Mouse (Mus musculus) embryonic facial prominence, embryonic 12.5 days (tissue): ENCODE data around the gene Urod. TPM values are rescaled to one million over a fixed set of nuclear protein-coding genes. Genes with fewer than 3 reads are reported as not detected.

Source experiments
- ATAC-seq: fragments of 200-750 bp; cut with Nextera tagmentation; 2 replicates; pipeline ENCODE4 v1.8.0; 2017; ENCODE audit not compliant: insufficient number of reproducible peaks, insufficient read depth, low FRiP score, low TSS enrichment
- H3K27ac ChIP-seq: fragments of 300-500 bp; sonication (generic); 2 replicates; pipeline ENCODE4 v1.5.1; 2016; ENCODE audit warnings: mild to moderate bottlenecking
- H3K27me3 ChIP-seq: fragments of 300-500 bp; sonication (generic); 2 replicates; pipeline ENCODE4 v1.6.1; 2016; ENCODE audit warnings: mild to moderate bottlenecking, moderate library complexity
- H3K36me3 ChIP-seq: fragments of 300-500 bp; sonication (generic); 2 replicates; pipeline ENCODE4 v1.6.1; 2016; ENCODE audit warnings: mild to moderate bottlenecking
- H3K4me1 ChIP-seq: fragments of 300-500 bp; sonication (generic); 2 replicates; pipeline ENCODE4 v1.6.1; 2016
- H3K4me2 ChIP-seq: fragments of 300-500 bp; sonication (generic); replicated peaks from 2 replicates; pipeline ENCODE4 v1.6.1; 2016; ENCODE audit warnings: mild to moderate bottlenecking, moderate library complexity
- H3K4me3 ChIP-seq: fragments of 300-500 bp; sonication (generic); 2 replicates; pipeline ENCODE4 v1.5.1; 2016; ENCODE audit warnings: mild to moderate bottlenecking
- H3K9ac ChIP-seq: fragments of 300-500 bp; sonication (generic); 2 replicates; pipeline ENCODE4 v1.6.1; 2016; ENCODE audit warnings: mild to moderate bottlenecking, moderate library complexity
- H3K9me3 ChIP-seq: fragments of 300-500 bp; sonication (generic); 2 replicates; pipeline ENCODE4 v1.6.1; 2016; ENCODE audit warnings: mild to moderate bottlenecking, moderate library complexity
- WGBS: fragments of 180-500 bp; shearing (Covaris S2); methylation state at CpG from one replicate; pipeline ENCODE4 v1.1.7; 2016; 5-methylcytosine and 5-hydroxymethylcytosine counted together
- polyA plus RNA-seq: library from polyadenylated mRNA; unstranded; fragments of >200 nt; fragmentation: Nextera tagmentation; extraction: Ambion mirVana; gene quantifications from 2 replicates; pipeline ENCODE4 v1.2.1, GENCODE M21; 2016

The Urod gene
- 107 and 110 TPM in 2 replicates for polyA plus RNA-seq

GRCm38 (mm10) chr4:116993672-116994621, at the start of gene Urod:
Gene Urod (minus strand): TSS chr4:116994413.
- Histone ChIP-seq H3K27ac (peak within 1 kb of the TSS; percentile 75), H3K27me3 (no peaks in the 10 kb centered on the region), H3K4me2 (peak within 1 kb of the TSS; percentile 99), H3K36me3 (no peaks in the 10 kb centered on the region; the same call in 1 of the 2 replicates), H3K9ac (peak within 1 kb of the TSS; percentile 83), H3K9me3 (no peaks in the 10 kb centered on the region), H3K4me1 (peaks cover 19% of the 10 kb centered on the region), H3K4me3 (peak within 1 kb of the TSS; percentile 97)
- WGBS, result 2% methylated on average over 38 of the region's 38 CpGs
- ATAC-seq, result peak; percentile 81

GRCm38 (mm10) chr4:117041283-117041721, 47.1 kb upstream of the Urod start:
- Histone ChIP-seq H3K9me3 (no peaks in the 10 kb centered on the region), H3K4me2 (no peak overlapping the region), H3K4me3 (no peak overlapping the region), H3K36me3 (0 out of 2 replicates have a peak, but pooled peaks cover 3% of the 10 kb centered on the region), H3K27ac (0 out of 2 replicates have a peak overlapping the region, but pooled peaks have one; percentile 63), H3K4me1 (peaks cover 21% of the 10 kb centered on the region), H3K9ac (no peak overlapping the region), H3K27me3 (no peaks in the 10 kb centered on the region)
- WGBS, result 58% methylated on average over 4 of the region's 4 CpGs
- no peak for ATAC-seq

- H3K27ac ChIP-seq, result peak overlapping the region; percentile 63; the same call in 1 of the 2 replicates
- 0 out of 2 replicates have a peak, but pooled peaks cover 3% of the 10 kb centered on the region for H3K36me3 ChIP-seq
- H3K4me2 ChIP-seq, result no peak overlapping the region
- H3K27me3 ChIP-seq, result no peaks in the 10 kb centered on the region
- WGBS, result 69% methylated on average over 1 of the region's 1 CpGs
- no peak overlapping the region for H3K9ac ChIP-seq
- no peak overlapping the region for H3K4me3 ChIP-seq
- H3K9me3 ChIP-seq, result no peaks in the 10 kb centered on the region
- peaks cover 21% of the 10 kb centered on the region for H3K4me1 ChIP-seq
- ATAC-seq, result no peak
These were observed 46.6 kb upstream of the Urod start for GRCm38 (mm10) chr4:117040791-117041190.

- no peak for ATAC-seq
These were observed 45.9 kb upstream of the Urod start for GRCm38 (mm10) chr4:117039925-117040687.

GRCm38 (mm10) chr4:117031105-117031504, 36.9 kb upstream of the Urod start:
- H3K4me1 ChIP-seq, result no peaks in the 10 kb centered on the region
- H3K9me3 ChIP-seq, result no peaks in the 10 kb centered on the region
- peaks cover 26% of the 10 kb centered on the region for H3K36me3 ChIP-seq
- no peak overlapping the region for H3K9ac ChIP-seq
- no peak overlapping the region for H3K4me3 ChIP-seq
- no peaks in the 10 kb centered on the region for H3K27me3 ChIP-seq
- H3K4me2 ChIP-seq, result no peak overlapping the region
- ATAC-seq, result no peak
- 87% methylated on average over 1 of the region's 1 CpGs for WGBS
- no peak overlapping the region for H3K27ac ChIP-seq

More at GRCm38 (mm10) chr4:117039925-117040687, 45.9 kb upstream of the Urod start:
- H3K4me2 ChIP-seq, result no peak overlapping the region
- H3K9me3 ChIP-seq, result no peaks in the 10 kb centered on the region
- H3K27me3 ChIP-seq, result no peaks in the 10 kb centered on the region
- no peak overlapping the region for H3K9ac ChIP-seq
- no peak overlapping the region for H3K4me3 ChIP-seq
- WGBS, result 33% methylated on average over 9 of the region's 9 CpGs
- peaks cover 9% of the 10 kb centered on the region; the same call in 1 of the 2 replicates for H3K36me3 ChIP-seq
- H3K27ac ChIP-seq, result peak overlapping the region; percentile 63
- peaks cover 21% of the 10 kb centered on the region for H3K4me1 ChIP-seq

GRCm38 (mm10) chr4:117023469-117023868, 29.3 kb upstream of the Urod start:
- WGBS, result 97% methylated on average over 4 of the region's 4 CpGs
- Histone ChIP-seq H3K9me3 (no peaks in the 10 kb centered on the region), H3K9ac (no peak overlapping the region), H3K27me3 (no peaks in the 10 kb centered on the region), H3K4me1 (peaks cover 8% of the 10 kb centered on the region), H3K27ac (no peak overlapping the region), H3K36me3 (peaks cover 28% of the 10 kb centered on the region), H3K4me2 (no peak overlapping the region), H3K4me3 (no peak overlapping the region)
- ATAC-seq, result no peak

- peak; percentile 93 for ATAC-seq
- under 1% methylated on average over 61 of the region's 61 CpGs for WGBS
- Histone ChIP-seq H3K4me1 (peaks cover 8% of the 10 kb centered on the region), H3K36me3 (peaks cover 19% of the 10 kb centered on the region), H3K9me3 (no peaks in the 10 kb centered on the region), H3K27ac (peak within 1 kb of the TSS; percentile 48; the same call in 1 of the 2 replicates), H3K4me2 (peak within 1 kb of the TSS; percentile 57), H3K9ac (peak within 1 kb of the TSS; percentile 79), H3K4me3 (peak within 1 kb of the TSS; percentile 76), H3K27me3 (no peaks in the 10 kb centered on the region)
These were observed 25.3 kb upstream of the Urod start, which contains the start of gene Eif2b3 for GRCm38 (mm10) chr4:117019206-117020134. Gene Eif2b3 (plus strand): TSS chr4:117019402.

- WGBS, result 82% methylated on average over 7 of the region's 7 CpGs
These were observed 24.1 kb upstream of the Urod start for GRCm38 (mm10) chr4:117018327-117018726.

GRCm38 (mm10) chr4:117017738-117018137, 23.5 kb upstream of the Urod start:
- Histone ChIP-seq H3K27ac (no peak overlapping the region), H3K36me3 (peaks cover 10% of the 10 kb centered on the region), H3K27me3 (no peaks in the 10 kb centered on the region), H3K9ac (no peak overlapping the region), H3K4me3 (no peak overlapping the region), H3K4me2 (no peak overlapping the region), H3K9me3 (no peaks in the 10 kb centered on the region), H3K4me1 (peaks cover 8% of the 10 kb centered on the region)
- WGBS, result 81% methylated on average over 2 of the region's 2 CpGs
- no peak for ATAC-seq

More at GRCm38 (mm10) chr4:117018327-117018726, 24.1 kb upstream of the Urod start:
- Histone ChIP-seq H3K4me3 (no peak overlapping the region), H3K36me3 (peaks cover 16% of the 10 kb centered on the region), H3K9me3 (no peaks in the 10 kb centered on the region), H3K4me1 (peaks cover 8% of the 10 kb centered on the region), H3K4me2 (no peak overlapping the region), H3K27ac (no peak overlapping the region), H3K27me3 (no peaks in the 10 kb centered on the region), H3K9ac (no peak overlapping the region)
- ATAC-seq, result no peak

GRCm38 (mm10) chr4:117014901-117015415, 20.7 kb upstream of the Urod start:
- Histone ChIP-seq H3K27ac (no peak overlapping the region), H3K4me2 (no peak overlapping the region), H3K4me1 (peaks cover under 1% of the 10 kb centered on the region; the same call in 1 of the 2 replicates), H3K36me3 (no peaks in the 10 kb centered on the region), H3K4me3 (no peak overlapping the region), H3K9me3 (no peaks in the 10 kb centered on the region), H3K27me3 (no peaks in the 10 kb centered on the region), H3K9ac (no peak overlapping the region)
- no peak for ATAC-seq
- WGBS, result 63% methylated on average over 4 of the region's 4 CpGs
